Mouse (Mus musculus): ENCODE results near the gene Peli2.

Peli2 gene

GRCm38 (mm10) chr14:48151554-48151953, 30.9 kb downstream of the Peli2 start:
- no peak for DNase-seq (ENCODE audit: low spot score in 2 of 2)

- no peak for DNase-seq (ENCODE audit: low spot score in 2 of 2)
Observed at GRCm38 (mm10) chr14:48153064-48153463, 32.4 kb downstream of the Peli2 start.

GRCm38 (mm10) chr14:48153865-48154511, 33.4 kb downstream of the Peli2 start:
- DNase-seq (ENCODE audit: low spot score in 2 of 2): no peak

- no peak for DNase-seq (ENCODE audit: low spot score in 2 of 2)
Observed at GRCm38 (mm10) chr14:48154641-48155040, 34.0 kb downstream of the Peli2 start.

- no peak for DNase-seq (ENCODE audit: low spot score in 2 of 2)
Observed at GRCm38 (mm10) chr14:48155153-48155552, 34.5 kb downstream of the Peli2 start.

- DNase-seq (ENCODE audit: low spot score in 2 of 2): no peak
Observed at GRCm38 (mm10) chr14:48157085-48157484, 36.5 kb downstream of the Peli2 start.

GRCm38 (mm10) chr14:48157835-48158234, 37.2 kb downstream of the Peli2 start:
- DNase-seq (ENCODE audit: low spot score in 2 of 2): no peak

- no peak for DNase-seq (ENCODE audit: low spot score in 2 of 2)
Observed at GRCm38 (mm10) chr14:48159401-48159800, 38.8 kb downstream of the Peli2 start.

GRCm38 (mm10) chr14:48162446-48162845, 41.8 kb downstream of the Peli2 start:
- DNase-seq (ENCODE audit: low spot score in 2 of 2): no peak

GRCm38 (mm10) chr14:48164917-48165316, 44.3 kb downstream of the Peli2 start:
- DNase-seq (ENCODE audit: low spot score in 2 of 2): no peak

- DNase-seq (ENCODE audit: low spot score in 2 of 2): no peak
Observed at GRCm38 (mm10) chr14:48166396-48166795, 45.8 kb downstream of the Peli2 start.

GRCm38 (mm10) chr14:48167020-48167419, 46.4 kb downstream of the Peli2 start:
- DNase-seq (ENCODE audit: low spot score in 2 of 2): no peak

GRCm38 (mm10) chr14:48168116-48168515, 47.5 kb downstream of the Peli2 start:
- DNase-seq (ENCODE audit: low spot score in 2 of 2): no peak

GRCm38 (mm10) chr14:48169970-48170369, 49.3 kb downstream of the Peli2 start:
- DNase-seq (ENCODE audit: low spot score in 2 of 2): no peak

GRCm38 (mm10) chr14:48171268-48171667, 50.6 kb downstream of the Peli2 start:
- DNase-seq (ENCODE audit: low spot score in 2 of 2): no peak

GRCm38 (mm10) chr14:48172026-48172425, 51.4 kb downstream of the Peli2 start:
- DNase-seq (ENCODE audit: low spot score in 2 of 2): no peak

GRCm38 (mm10) chr14:48172876-48173275, 52.3 kb downstream of the Peli2 start:
- DNase-seq (ENCODE audit: low spot score in 2 of 2): no peak

GRCm38 (mm10) chr14:48173840-48174239, 53.2 kb downstream of the Peli2 start:
- DNase-seq (ENCODE audit: low spot score in 2 of 2): no peak

- no peak for DNase-seq (ENCODE audit: low spot score in 2 of 2)
Observed at GRCm38 (mm10) chr14:48174356-48174755, 53.7 kb downstream of the Peli2 start.

- no peak for DNase-seq (ENCODE audit: low spot score in 2 of 2)
Observed at GRCm38 (mm10) chr14:48175115-48175514, 54.5 kb downstream of the Peli2 start.

- no peak for DNase-seq (ENCODE audit: low spot score in 2 of 2)
Observed at GRCm38 (mm10) chr14:48178304-48178995, 57.8 kb downstream of the Peli2 start.

GRCm38 (mm10) chr14:48179021-48179420, 58.4 kb downstream of the Peli2 start:
- DNase-seq (ENCODE audit: low spot score in 2 of 2): no peak

- no peak for DNase-seq (ENCODE audit: low spot score in 2 of 2)
Observed at GRCm38 (mm10) chr14:48186302-48186701, 65.7 kb downstream of the Peli2 start.
